8 mouse cellular contexts compared by ENCODE assay signal in genomic region chr2:181600828-181601750, GRCm38 (mm10). TPM values are rescaled to one million over a fixed set of nuclear protein-coding genes. Genes with fewer than 3 reads are reported as not detected.
DNase-seq lines count a peak whose midpoint lies in the region; ATAC-seq lines count a peak whose summit lies in the region.

No protein-coding gene starts in this region.

- peak overlapping the region; percentile 90 for H3K9ac ChIP-seq in embryonic facial prominence, embryonic 14.5 days (ENCODE audit: low read depth, low read length)
- H3K9ac ChIP-seq in kidney, embryonic 14.5 days (ENCODE audit: low read depth, low read length), result peak overlapping the region; percentile 71
- peak overlapping the region; percentile 92 for H3K9ac ChIP-seq in limb, embryonic 15.5 days

- H3K36me3 ChIP-seq in embryonic facial prominence, embryonic 14.5 days (ENCODE audit: control insufficient read depth, insufficient read depth, low read length), result no peaks in the 10 kb centered on the region
- H3K36me3 ChIP-seq in kidney, embryonic 14.5 days (ENCODE audit: control insufficient read depth, insufficient read depth, low read length), result no peaks in the 10 kb centered on the region
- no peaks in the 10 kb centered on the region for H3K36me3 ChIP-seq in limb, embryonic 15.5 days

- ATAC-seq in embryonic facial prominence, embryonic 14.5 days (ENCODE audit: low read depth), result peak; percentile 94
- peak; percentile 93 for ATAC-seq in kidney, embryonic 14.5 days (ENCODE audit: low FRiP score, low TSS enrichment)
- ATAC-seq in limb, embryonic 15.5 days (ENCODE audit: insufficient number of reproducible peaks, low FRiP score, low TSS enrichment, low read depth), result peak; percentile 91

- peaks cover 9% of the 10 kb centered on the region for H3K4me1 ChIP-seq in embryonic facial prominence, embryonic 14.5 days (ENCODE audit: control insufficient read depth, insufficient read depth, low read length)
- peaks cover 11% of the 10 kb centered on the region for H3K4me1 ChIP-seq in kidney, embryonic 14.5 days (ENCODE audit: control insufficient read depth, insufficient read depth, low read length)
- H3K4me1 ChIP-seq in limb, embryonic 15.5 days, result peaks cover 26% of the 10 kb centered on the region

- H3K4me3 ChIP-seq in embryonic facial prominence, embryonic 14.5 days (ENCODE audit: low read depth, low read length), result peak overlapping the region; percentile 76
- H3K4me3 ChIP-seq in kidney, embryonic 14.5 days (ENCODE audit: low read length), result peak overlapping the region; percentile 68
- H3K4me3 ChIP-seq in limb, embryonic 15.5 days, result peak overlapping the region; percentile 93

- under 1% methylated on average over 56 of the region's 57 CpGs for WGBS in embryonic facial prominence, embryonic 14.5 days
- WGBS in kidney, embryonic 14.5 days, result 1% methylated on average over 57 of the region's 57 CpGs
- WGBS in limb, embryonic 15.5 days, result under 1% methylated on average over 57 of the region's 57 CpGs

- peak; percentile 99 for DNase-seq in 3T3-L1 (ENCODE audit: low read depth, low spot score)
- peak; percentile 86 to 91 for DNase-seq in adrenal gland, postnatal 4 days (ENCODE audit: low spot score in 2 of 2)
- DNase-seq in embryonic facial prominence, embryonic 14.5 days (ENCODE audit: low spot score), result peak; percentile 98
- peak; percentile 94 to 96 for DNase-seq in heart, adult 9 months (ENCODE audit: low spot score in 2 of 2)
- DNase-seq in monocyte, adult 2 months (ENCODE audit: low read depth in 1 of 2, low spot score in 2 of 2), result peak; percentile 89 to 95
- peak; percentile 95 to 97 for DNase-seq in spleen, postnatal 36 days (ENCODE audit: low spot score in 2 of 2)

- H3K27me3 ChIP-seq in embryonic facial prominence, embryonic 14.5 days (replicated peaks; ENCODE audit: control insufficient read depth, insufficient read depth, low read length), result peaks cover 26% of the 10 kb centered on the region
- H3K27me3 ChIP-seq in kidney, embryonic 14.5 days (ENCODE audit: control insufficient read depth, insufficient read depth, low read length), result 0 out of 2 replicates have a peak, but pooled peaks cover 5% of the 10 kb centered on the region
- H3K27me3 ChIP-seq in limb, embryonic 15.5 days, result peaks cover 17% of the 10 kb centered on the region; the same call in 1 of the 2 replicates

- no peaks in the 10 kb centered on the region for H3K9me3 ChIP-seq in embryonic facial prominence, embryonic 14.5 days (ENCODE audit: control insufficient read depth, low read length)
- no peaks in the 10 kb centered on the region for H3K9me3 ChIP-seq in kidney, embryonic 14.5 days (ENCODE audit: control insufficient read depth, low read length)
- no peaks in the 10 kb centered on the region for H3K9me3 ChIP-seq in limb, embryonic 15.5 days

- H3K27ac ChIP-seq in embryonic facial prominence, embryonic 14.5 days (replicated peaks; ENCODE audit: low read depth, low read length), result peak overlapping the region; percentile 80
- H3K27ac ChIP-seq in kidney, embryonic 14.5 days (ENCODE audit: low read depth, low read length), result peak overlapping the region; percentile 30; the same call in 1 of the 2 replicates
- H3K27ac ChIP-seq in limb, embryonic 15.5 days, result peak overlapping the region; percentile 80

- H3K4me2 ChIP-seq in embryonic facial prominence, embryonic 14.5 days (ENCODE audit: low read depth, low read length), result peak overlapping the region; percentile 75
- peak overlapping the region; percentile 78 for H3K4me2 ChIP-seq in kidney, embryonic 14.5 days (replicated peaks; ENCODE audit: low read depth, low read length)
- peak overlapping the region; percentile 63 for H3K4me2 ChIP-seq in limb, embryonic 15.5 days

RNA-seq across cellular contexts. Expression of gene Samd10, which starts 2.1 kb away (rescaled TPM):
- 10 to 100 TPM; 23.8 to 25.5 TPM for total RNA-seq in adrenal gland, postnatal 4 days (2021)
- polyA plus RNA-seq in embryonic facial prominence, embryonic 14.5 days (2014; fragmentation: Nextera tagmentation; extraction: Ambion mirVana), result 13.1 and 13.2 TPM in 2 replicates
- polyA plus RNA-seq in kidney, embryonic 14.5 days (2014; fragmentation: Nextera tagmentation; extraction: Ambion mirVana), result 24.5 and 29.2 TPM in 2 replicates
- polyA plus RNA-seq in limb, embryonic 15.5 days (2015; fragmentation: Nextera tagmentation; extraction: Ambion mirVana), result 11.0 TPM in 2 replicates

RNA-seq across cellular contexts. Expression of gene Zfp512b, which starts 8.5 kb away (rescaled TPM):
- total RNA-seq in adrenal gland, postnatal 4 days (2021), result 100 to 1,000 TPM; 141 to 143 TPM
- polyA plus RNA-seq in embryonic facial prominence, embryonic 14.5 days (2014; fragmentation: Nextera tagmentation; extraction: Ambion mirVana), result 42.0 and 46.5 TPM in 2 replicates
- polyA plus RNA-seq in kidney, embryonic 14.5 days (2014; fragmentation: Nextera tagmentation; extraction: Ambion mirVana), result 28.5 and 50.6 TPM in 2 replicates
- 43.8 and 53.4 TPM in 2 replicates for polyA plus RNA-seq in limb, embryonic 15.5 days (2015; fragmentation: Nextera tagmentation; extraction: Ambion mirVana)

RNA-seq across cellular contexts. Expression of gene Prpf6, which starts 9.4 kb away (rescaled TPM):
- 10 to 100 TPM; 72.3 to 73.4 TPM for total RNA-seq in adrenal gland, postnatal 4 days (2021)
- 57.4 and 61.7 TPM in 2 replicates for polyA plus RNA-seq in embryonic facial prominence, embryonic 14.5 days (2014; fragmentation: Nextera tagmentation; extraction: Ambion mirVana)
- 64.5 and 64.8 TPM in 2 replicates for polyA plus RNA-seq in kidney, embryonic 14.5 days (2014; fragmentation: Nextera tagmentation; extraction: Ambion mirVana)
- polyA plus RNA-seq in limb, embryonic 15.5 days (2015; fragmentation: Nextera tagmentation; extraction: Ambion mirVana), result 63.3 and 63.7 TPM in 2 replicates

RNA-seq across cellular contexts. Expression of gene Uckl1, which starts 16.4 kb away (rescaled TPM):
- 100 to 1,000 TPM; 106 to 113 TPM for total RNA-seq in adrenal gland, postnatal 4 days (2021)
- polyA plus RNA-seq in embryonic facial prominence, embryonic 14.5 days (2014; fragmentation: Nextera tagmentation; extraction: Ambion mirVana), result 45.2 and 49.3 TPM in 2 replicates
- 45.3 and 49.4 TPM in 2 replicates for polyA plus RNA-seq in kidney, embryonic 14.5 days (2014; fragmentation: Nextera tagmentation; extraction: Ambion mirVana)
- 44.7 and 52.6 TPM in 2 replicates for polyA plus RNA-seq in limb, embryonic 15.5 days (2015; fragmentation: Nextera tagmentation; extraction: Ambion mirVana)

RNA-seq across cellular contexts. Expression of gene Gm29797, which starts 55.7 kb away (rescaled TPM):
- under 1 TPM; 0.42 TPM for total RNA-seq in adrenal gland, postnatal 4 days (2021)
- polyA plus RNA-seq in embryonic facial prominence, embryonic 14.5 days (2014; fragmentation: Nextera tagmentation; extraction: Ambion mirVana), result 0.47 TPM in 1 of 2 replicates, not detected in the other
- polyA plus RNA-seq in kidney, embryonic 14.5 days (2014; fragmentation: Nextera tagmentation; extraction: Ambion mirVana), result 0.63 TPM in 1 of 2 replicates, not detected in the other
- not detected in 2 replicates for polyA plus RNA-seq in limb, embryonic 15.5 days (2015; fragmentation: Nextera tagmentation; extraction: Ambion mirVana)

Comparison
In these comparisons a context has a peak if more than half of its experiments do, and no peak if none do; other contexts are left out.
1. Peak in every context shown above with its lines: DNase-seq, ATAC-seq, H3K4me3 ChIP-seq and H3K27ac ChIP-seq.
2. H3K27ac ChIP-seq: peak in every context shown above with its lines; median percentile 80 in embryonic facial prominence, embryonic 14.5 days; 80 in limb, embryonic 15.5 days; 30 in kidney, embryonic 14.5 days.